Mouse (Mus musculus) stomach, embryonic 16.5 days (tissue): ENCODE results near the gene Cel. TPM values are rescaled to one million over a fixed set of nuclear protein-coding genes. Genes with fewer than 3 reads are reported as not detected.

Experiments used
- ATAC-seq: fragments of 200-750 bp; cut with Nextera tagmentation; 2 replicates; pipeline ENCODE4 v1.8.0; 2017; ENCODE audit warnings: moderate number of reproducible peaks, moderate TSS enrichment; ENCODE audit not compliant: insufficient read depth, low FRiP score
- H3K27ac ChIP-seq: fragments of 300-500 bp; sonication (generic); 2 replicates; pipeline ENCODE4 v1.5.1; 2014; ENCODE audit warnings: low read length
- H3K27me3 ChIP-seq: fragments of 300-500 bp; sonication (generic); 2 replicates; pipeline ENCODE4 v1.6.1; 2014; ENCODE audit warnings: low read length, control low read depth, mixed read lengths; ENCODE audit not compliant: control insufficient read depth, insufficient read depth
- H3K36me3 ChIP-seq: fragments of 300-500 bp; sonication (generic); 2 replicates; pipeline ENCODE4 v1.6.1; 2014; ENCODE audit warnings: low read length; ENCODE audit not compliant: control insufficient read depth, insufficient read depth
- H3K4me1 ChIP-seq: fragments of 300-500 bp; sonication (generic); 2 replicates; pipeline ENCODE4 v1.6.1; 2014; ENCODE audit warnings: low read length, control low read depth, mixed read lengths; ENCODE audit not compliant: control insufficient read depth, insufficient read depth
- H3K4me2 ChIP-seq: fragments of 300-500 bp; sonication (generic); 2 replicates; pipeline ENCODE4 v1.6.1; 2014; ENCODE audit warnings: low read depth, low read length, mixed read lengths
- H3K4me3 ChIP-seq: fragments of 300-500 bp; sonication (generic); replicated peaks from 2 replicates; pipeline ENCODE4 v1.5.1; 2014; ENCODE audit warnings: mild to moderate bottlenecking, low read length
- H3K9ac ChIP-seq: fragments of 300-500 bp; sonication (generic); 2 replicates; pipeline ENCODE4 v1.6.1; 2014; ENCODE audit warnings: low read length
- H3K9me3 ChIP-seq: fragments of 300-500 bp; sonication (generic); replicated peaks from 2 replicates; pipeline ENCODE4 v1.6.1; 2016; ENCODE audit warnings: low read length, control low read depth; ENCODE audit not compliant: control insufficient read depth
- WGBS: fragments of 180-500 bp; shearing (Covaris S2); extraction: QIAGEN DNeasy Blood & Tissue Kit; methylation state at CpG from one replicate; pipeline ENCODE4 v1.1.7; 2014; 5-methylcytosine and 5-hydroxymethylcytosine counted together
- polyA plus RNA-seq: library from polyadenylated mRNA; unstranded; fragments of >200 nt; fragmentation: Nextera tagmentation; extraction: Ambion mirVana; gene quantifications from 2 replicates; pipeline ENCODE4 v1.2.1, GENCODE M21; 2015

The Cel gene
- polyA plus RNA-seq, 1 experiment from 2014 or later: 562 TPM

DNA sequence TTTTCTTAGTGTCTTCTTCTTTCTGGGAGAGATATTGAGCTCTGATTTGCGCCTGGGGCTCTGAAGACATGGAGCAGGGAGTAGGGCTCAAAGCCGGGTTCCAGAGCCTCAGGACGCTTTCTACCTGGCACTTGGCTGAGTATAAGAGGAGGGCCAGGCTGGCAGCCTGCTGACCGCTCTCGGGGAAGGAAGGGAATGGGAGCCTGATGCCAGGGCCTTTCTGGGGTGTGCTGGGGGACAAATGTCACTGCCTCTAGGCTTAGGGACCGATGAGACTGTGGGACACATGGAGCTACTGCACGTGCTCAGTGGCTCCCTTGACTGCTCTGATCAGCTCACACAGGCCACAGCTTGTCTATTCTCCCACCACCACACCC is 34.9 kb downstream of the Cel start:
- WGBS: 79% methylated on average over 7 of the region's 7 CpGs
- Histone ChIP-seq H3K4me3 (no peak overlapping the region), H3K27ac (no peak overlapping the region; the same call in 1 of the 2 replicates), H3K9ac (peak overlapping the region; percentile 46; the same call in 1 of the 2 replicates), H3K4me1 (peaks cover 50% of the 10 kb centered on the region), H3K9me3 (no peaks in the 10 kb centered on the region), H3K4me2 (no peak overlapping the region), H3K36me3 (no peaks in the 10 kb centered on the region), H3K27me3 (no peaks in the 10 kb centered on the region)
- ATAC-seq: no peak

DNA sequence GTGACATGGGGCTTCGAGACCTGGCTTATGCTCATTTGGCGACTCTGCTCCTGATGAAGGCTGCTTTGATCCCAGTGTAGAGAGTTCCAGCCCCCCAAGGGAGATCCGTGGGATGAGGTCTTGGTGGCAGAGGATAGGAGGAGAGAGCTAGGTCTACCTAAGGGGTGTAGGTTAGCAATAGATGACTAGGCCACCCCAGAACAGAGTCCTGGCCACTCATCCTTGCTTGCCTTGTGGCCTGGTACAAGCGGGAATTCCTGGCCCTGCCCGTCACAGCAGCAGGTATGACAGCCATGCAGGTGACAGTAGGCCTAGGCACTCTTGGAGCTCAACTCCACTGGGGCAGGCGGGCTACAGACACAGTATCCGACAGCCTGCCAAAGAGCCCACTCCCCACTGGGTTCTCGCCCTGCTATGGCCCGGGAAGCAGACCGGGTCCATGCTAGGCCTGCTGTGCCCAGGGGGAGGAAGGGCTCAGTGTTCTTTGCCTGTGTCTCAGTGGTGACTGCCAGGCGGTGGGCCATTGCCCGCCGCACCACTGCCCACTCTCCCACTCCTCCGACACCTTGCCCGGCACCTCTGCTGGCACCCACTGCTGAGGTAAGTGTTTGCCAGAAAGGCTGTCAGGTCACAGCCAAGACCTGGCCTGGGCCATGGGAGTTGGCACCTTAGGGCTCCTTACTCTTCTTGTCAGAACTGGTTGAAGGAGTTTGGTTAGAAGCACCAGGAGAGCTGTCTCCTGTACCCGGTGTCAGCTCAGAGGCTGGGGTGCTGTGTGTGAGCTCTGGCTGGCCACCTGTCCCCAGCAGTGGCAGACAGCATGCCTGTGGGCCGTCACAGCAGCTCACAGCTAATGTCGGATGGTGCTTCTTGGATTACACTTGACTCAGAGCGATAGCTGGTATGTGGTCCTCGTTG is 35.5 kb downstream of the Cel start:
- no peak for ATAC-seq
- H3K4me2 ChIP-seq: no peak overlapping the region
- no peaks in the 10 kb centered on the region for H3K27me3 ChIP-seq
- H3K4me3 ChIP-seq: no peak overlapping the region
- no peaks in the 10 kb centered on the region for H3K9me3 ChIP-seq
- 83% methylated on average over 20 of the region's 20 CpGs for WGBS
- peak overlapping the region; percentile 46; the same call in 1 of the 2 replicates for H3K9ac ChIP-seq
- H3K27ac ChIP-seq: peak overlapping the region; percentile 14; the same call in 1 of the 2 replicates
- H3K4me1 ChIP-seq: peaks cover 45% of the 10 kb centered on the region
- no peaks in the 10 kb centered on the region for H3K36me3 ChIP-seq

DNA sequence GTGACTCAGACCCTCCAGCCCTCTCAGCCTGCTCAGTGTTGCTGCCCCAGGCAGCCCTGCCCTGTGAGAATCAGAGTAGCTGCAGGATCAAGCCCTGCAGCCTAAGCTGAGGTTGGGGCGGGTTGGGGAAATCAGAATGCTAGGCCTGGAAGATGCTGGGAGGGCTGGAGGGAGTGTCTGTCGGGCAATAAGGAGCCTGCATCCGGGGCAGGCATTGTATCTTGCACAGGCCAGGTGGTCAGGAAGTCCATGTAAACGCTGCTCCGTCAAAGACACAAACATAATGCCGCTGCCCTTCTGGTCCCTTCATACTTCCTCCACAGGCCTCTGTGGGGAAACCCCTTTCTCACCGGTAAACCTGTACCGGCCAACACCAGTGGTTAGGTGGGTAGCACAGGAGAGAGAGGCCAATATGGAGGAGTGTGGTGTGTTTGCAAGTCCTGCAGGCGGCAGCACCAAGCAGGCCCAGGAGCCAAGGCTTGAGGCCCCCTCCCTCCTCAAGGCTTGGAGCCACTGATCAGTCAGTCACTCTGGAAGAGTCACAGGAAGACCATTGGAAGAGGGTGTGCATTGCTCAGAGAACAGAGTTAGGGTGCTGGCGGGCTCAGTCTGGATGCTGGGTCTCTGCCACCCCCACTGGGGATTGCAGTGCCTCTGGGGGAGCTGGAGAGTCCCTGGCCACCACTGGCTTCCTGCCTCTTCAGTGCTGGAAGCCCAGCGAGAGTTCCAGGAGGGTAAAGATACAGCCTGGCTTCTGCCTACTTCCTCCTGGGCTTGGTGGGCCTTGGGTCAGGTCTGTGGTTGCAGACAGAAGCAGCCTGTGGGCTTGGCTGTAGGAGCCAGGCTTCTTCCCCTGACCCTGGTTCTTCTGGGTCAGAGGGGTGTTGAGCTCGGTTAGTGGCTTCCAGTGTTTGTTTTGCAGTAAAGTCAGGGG is 37.0 kb downstream of the Cel start:
- no peak for ATAC-seq
- Histone ChIP-seq H3K36me3 (no peaks in the 10 kb centered on the region), H3K4me3 (no peak overlapping the region), H3K4me1 (peaks cover 38% of the 10 kb centered on the region), H3K9me3 (no peaks in the 10 kb centered on the region), H3K9ac (peak overlapping the region; percentile 56), H3K27me3 (no peaks in the 10 kb centered on the region), H3K4me2 (peak overlapping the region; percentile 22), H3K27ac (peak overlapping the region; percentile 95)
- 25% methylated on average over 12 of the region's 12 CpGs for WGBS

DNA sequence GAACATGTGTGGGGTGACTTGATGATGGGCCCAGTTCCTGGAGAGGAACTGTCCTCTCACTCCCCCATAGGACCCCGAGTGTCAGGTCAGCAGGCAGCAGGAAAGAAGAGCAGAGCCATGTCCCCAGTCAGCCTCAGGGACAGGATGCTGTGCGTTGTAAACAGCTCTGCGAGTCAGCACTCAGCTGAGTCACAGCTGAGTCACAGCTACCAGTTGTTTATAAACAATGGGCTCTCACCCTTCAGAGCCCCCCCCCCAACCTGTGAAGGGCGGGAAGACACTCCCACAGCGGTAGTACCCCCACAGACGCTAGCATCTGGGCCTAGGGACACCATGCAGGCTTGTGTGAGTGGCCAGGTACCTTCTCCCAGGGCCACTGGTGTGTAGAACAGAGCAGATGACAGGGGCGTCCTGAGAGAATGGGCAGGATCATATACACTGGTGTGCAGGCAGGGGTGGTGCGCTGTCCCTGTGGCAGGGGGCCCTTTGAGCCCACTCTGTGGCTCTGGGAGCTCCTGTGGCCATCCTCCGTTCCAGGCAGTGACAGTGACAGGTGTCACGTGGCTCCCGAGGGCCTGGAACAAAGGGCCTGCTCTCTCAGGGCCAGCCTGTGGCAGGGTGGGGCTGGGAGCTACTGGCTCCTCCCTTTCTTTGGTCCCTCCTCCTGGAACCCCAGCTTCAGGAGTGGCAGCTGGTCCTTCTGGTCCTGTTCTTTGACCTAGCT is 37.8 kb downstream of the Cel start:
- H3K4me2 ChIP-seq: peak overlapping the region; percentile 19; the same call in 1 of the 2 replicates
- H3K27me3 ChIP-seq: no peaks in the 10 kb centered on the region
- peak overlapping the region; percentile 56; the same call in 1 of the 2 replicates for H3K9ac ChIP-seq
- H3K4me1 ChIP-seq: peaks cover 35% of the 10 kb centered on the region
- 20% methylated on average over 11 of the region's 11 CpGs for WGBS
- H3K4me3 ChIP-seq: no peak overlapping the region
- ATAC-seq: peak; percentile 86
- H3K27ac ChIP-seq: peak overlapping the region; percentile 95
- no peaks in the 10 kb centered on the region for H3K9me3 ChIP-seq
- no peaks in the 10 kb centered on the region for H3K36me3 ChIP-seq

DNA sequence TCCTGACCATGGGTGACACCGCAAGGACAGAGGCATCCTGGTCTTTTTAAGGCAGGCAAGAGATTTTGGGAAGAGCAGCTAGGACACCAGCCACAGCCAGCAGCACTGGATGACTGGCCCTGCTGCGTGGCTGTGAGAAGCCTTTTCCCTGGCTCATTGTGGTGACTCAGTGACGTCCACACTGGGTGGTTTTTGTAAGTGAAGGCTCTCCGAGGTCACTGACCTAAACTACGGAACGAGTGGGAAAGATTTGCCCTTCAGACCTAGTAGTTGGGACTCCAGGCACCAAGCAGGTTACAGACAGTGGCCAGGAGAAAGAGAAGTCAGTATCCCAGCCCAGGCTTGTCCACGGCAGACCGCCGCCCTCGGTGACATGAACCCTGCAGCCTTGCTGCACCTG is 38.8 kb downstream of the Cel start:
- Histone ChIP-seq H3K27ac (peak overlapping the region; percentile 95), H3K9ac (no peak overlapping the region), H3K4me1 (peaks cover 34% of the 10 kb centered on the region)

DNA sequence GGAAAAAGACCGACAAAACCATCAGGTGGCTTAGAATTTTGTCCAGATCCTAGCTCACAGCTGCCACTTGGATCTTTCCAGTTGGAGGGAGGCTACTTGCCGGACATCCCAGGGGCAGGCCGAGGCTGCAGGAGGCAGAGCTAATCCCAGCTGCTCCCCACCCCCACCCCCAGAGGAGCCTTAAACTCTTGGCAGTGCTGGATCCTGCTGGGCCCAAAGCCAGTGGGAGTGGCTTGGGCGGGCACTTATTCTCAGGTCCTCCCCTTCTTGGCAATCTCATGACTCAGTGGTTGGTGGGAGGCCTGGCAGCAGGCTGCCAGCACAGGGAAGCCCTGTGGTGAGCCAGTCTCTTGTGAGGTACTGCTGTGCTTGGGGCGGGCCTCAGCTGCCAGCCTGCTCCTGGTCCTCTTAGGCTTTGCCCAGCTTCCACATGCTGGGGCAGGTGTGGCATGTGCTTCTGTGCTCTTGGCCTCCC is 39.5 kb downstream of the Cel start:
- Histone ChIP-seq H3K4me3 (no peak overlapping the region), H3K9me3 (no peaks in the 10 kb centered on the region), H3K27me3 (no peaks in the 10 kb centered on the region), H3K4me1 (peaks cover 34% of the 10 kb centered on the region), H3K9ac (no peak overlapping the region), H3K4me2 (no peak overlapping the region), H3K36me3 (no peaks in the 10 kb centered on the region), H3K27ac (peak overlapping the region; percentile 50)
- ATAC-seq: peak; percentile 83
- 18% methylated on average over 5 of the region's 5 CpGs for WGBS

More for the DNA sequence above, 38.8 kb downstream of the Cel start:
- H3K27me3 ChIP-seq: no peaks in the 10 kb centered on the region
- WGBS: 78% methylated on average over 10 of the region's 10 CpGs
- no peak for ATAC-seq
- no peak overlapping the region for H3K4me3 ChIP-seq
- no peaks in the 10 kb centered on the region for H3K36me3 ChIP-seq
- no peak overlapping the region for H3K4me2 ChIP-seq
- H3K9me3 ChIP-seq: no peaks in the 10 kb centered on the region

DNA sequence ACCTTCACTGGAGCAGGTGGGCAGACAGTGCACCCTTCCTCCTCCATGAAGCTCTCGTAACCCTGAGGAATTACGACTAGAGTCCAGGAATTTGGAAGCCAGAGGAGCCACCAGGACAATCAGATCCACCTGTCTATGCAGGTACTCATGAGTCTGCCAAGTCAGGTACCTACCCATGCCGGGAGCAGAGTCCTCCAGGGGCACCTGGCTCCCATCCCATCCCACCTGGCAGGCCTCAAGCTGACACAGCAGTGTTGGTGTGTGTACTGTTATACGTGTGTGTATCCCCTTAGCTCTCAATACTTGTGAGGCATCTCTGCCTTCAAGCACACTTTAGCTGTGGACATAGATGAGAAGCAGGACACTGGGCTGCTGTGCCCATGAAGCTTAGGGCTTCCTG is 41.0 kb downstream of the Cel start:
- Histone ChIP-seq H3K4me2 (no peak overlapping the region), H3K9me3 (no peaks in the 10 kb centered on the region), H3K9ac (no peak overlapping the region), H3K4me1 (peaks cover 41% of the 10 kb centered on the region), H3K27me3 (no peaks in the 10 kb centered on the region), H3K36me3 (no peaks in the 10 kb centered on the region), H3K27ac (no peak overlapping the region), H3K4me3 (no peak overlapping the region)
- 76% methylated on average over 4 of the region's 4 CpGs for WGBS
- ATAC-seq: no peak

DNA sequence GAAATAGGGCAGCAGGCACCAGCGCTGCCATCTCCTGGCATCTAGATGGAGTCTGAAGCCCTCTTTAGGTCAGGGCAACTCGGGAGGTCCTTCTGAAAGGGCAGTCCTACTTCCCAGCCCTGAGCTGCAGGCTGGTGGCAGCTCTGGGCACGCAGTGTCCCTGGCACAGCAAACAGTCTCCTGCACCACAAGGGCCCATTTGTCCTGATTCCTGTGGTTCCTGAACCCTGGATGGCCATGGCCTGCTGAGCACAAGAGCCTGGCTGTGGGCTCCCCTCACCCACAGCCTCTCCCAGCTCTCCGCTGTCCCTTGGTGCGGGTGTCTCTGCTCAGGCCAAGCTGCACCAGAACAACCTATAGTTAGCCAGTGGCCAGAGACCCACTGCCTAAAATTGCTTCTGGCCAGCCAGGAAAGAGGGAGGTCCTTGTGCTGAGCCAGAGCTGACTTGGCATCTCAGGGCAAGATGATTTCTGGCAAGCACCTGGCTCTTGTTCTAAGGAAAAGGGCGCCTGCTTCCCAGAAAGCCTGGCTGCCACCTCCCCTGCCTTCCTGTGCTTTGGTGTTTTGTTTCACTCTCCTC is 41.5 kb downstream of the Cel start:
- H3K4me1 ChIP-seq: peaks cover 39% of the 10 kb centered on the region
- H3K9ac ChIP-seq: peak overlapping the region; percentile 25; the same call in 1 of the 2 replicates
- ATAC-seq: no peak
- H3K9me3 ChIP-seq: no peaks in the 10 kb centered on the region
- H3K27ac ChIP-seq: no peak overlapping the region
- H3K4me3 ChIP-seq: no peak overlapping the region
- H3K36me3 ChIP-seq: no peaks in the 10 kb centered on the region
- no peaks in the 10 kb centered on the region for H3K27me3 ChIP-seq
- H3K4me2 ChIP-seq: no peak overlapping the region
- 89% methylated on average over 6 of the region's 6 CpGs for WGBS
